Mouse (Mus musculus): Measurements from ENCODE around the gene Zfp874a.

DNA sequence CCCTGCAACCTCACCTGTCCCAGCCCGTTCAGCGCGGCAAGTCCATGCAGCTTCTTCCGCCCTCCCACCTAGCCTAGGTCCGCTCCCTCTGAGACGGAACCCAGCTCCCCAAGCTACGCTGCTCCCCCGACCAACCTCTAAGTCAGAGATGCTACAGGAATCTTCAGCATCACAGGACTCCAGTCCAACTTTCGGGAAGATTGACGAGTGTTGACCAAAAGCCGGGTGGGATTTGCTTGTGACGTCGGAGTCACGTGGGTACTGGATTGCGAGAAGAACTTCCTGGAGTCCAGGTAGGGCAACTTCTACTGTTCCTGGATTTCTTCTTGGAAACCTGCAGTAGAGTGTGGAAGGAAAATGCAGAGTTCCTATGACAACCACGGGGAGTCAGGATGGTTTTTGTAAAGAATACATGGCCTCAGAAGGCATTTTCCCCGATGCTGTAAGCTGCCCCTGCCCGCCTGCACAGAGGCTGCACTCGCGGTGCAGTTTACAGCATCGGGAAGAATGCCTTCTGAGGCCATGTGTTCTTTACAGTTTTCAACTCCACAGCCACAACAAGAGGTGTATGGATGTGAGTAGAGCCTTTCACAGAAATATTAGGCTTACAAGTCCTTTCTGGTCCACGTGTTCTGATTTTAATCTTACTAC, 30.1 kb downstream of the Zfp874a start, which contains the start of gene Zfp459:
- TF ChIP-seq GATA1 (IDR thresholded peaks at IDR 0.05; ENCODE audit: low read length) (no peak), TAL1 (IDR thresholded peaks at IDR 0.05; ENCODE audit: low read length) (no peak)
